Mouse (Mus musculus): ENCODE measurements at regions not wholly inside any gene's neighbourhood (a gene's known extent, or its start where the extent isn't known, plus 50 kb on each side); places are given as distances from the start of the nearest gene placed in this dataset.

DNA sequence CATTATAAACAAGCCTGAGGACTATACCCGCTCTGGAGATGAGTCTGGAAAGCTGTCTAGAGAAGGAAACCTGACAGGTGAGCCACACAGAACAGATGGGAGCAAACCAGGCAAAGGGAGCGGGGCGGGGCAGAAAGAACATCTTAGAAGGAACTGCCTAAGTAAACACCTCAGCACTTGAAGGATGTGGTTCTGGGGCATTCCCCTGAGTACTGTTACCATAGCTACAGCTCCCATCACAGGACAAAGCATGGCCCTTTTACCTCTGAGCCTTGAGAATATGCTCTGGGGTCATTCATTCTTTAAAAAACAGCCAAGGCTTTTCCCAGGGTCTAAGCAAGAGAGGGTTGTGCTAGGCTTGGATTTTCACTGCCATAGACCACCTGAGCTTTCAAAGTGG is 127.6 kb downstream of the Rpap3 start:
- in situ Hi-C loops (cut with MboI, MseI), result no loop called here

GRCm38 (mm10) chr15:97577196-97577595 is 128.4 kb downstream of the Rpap3 start:
- in situ Hi-C loops (cut with MboI, MseI), result no loop called here

GRCm38 (mm10) chr15:97572639-97573038 is 133.0 kb downstream of the Rpap3 start:
- in situ Hi-C loops (cut with MboI, MseI), result no loop called here

DNA sequence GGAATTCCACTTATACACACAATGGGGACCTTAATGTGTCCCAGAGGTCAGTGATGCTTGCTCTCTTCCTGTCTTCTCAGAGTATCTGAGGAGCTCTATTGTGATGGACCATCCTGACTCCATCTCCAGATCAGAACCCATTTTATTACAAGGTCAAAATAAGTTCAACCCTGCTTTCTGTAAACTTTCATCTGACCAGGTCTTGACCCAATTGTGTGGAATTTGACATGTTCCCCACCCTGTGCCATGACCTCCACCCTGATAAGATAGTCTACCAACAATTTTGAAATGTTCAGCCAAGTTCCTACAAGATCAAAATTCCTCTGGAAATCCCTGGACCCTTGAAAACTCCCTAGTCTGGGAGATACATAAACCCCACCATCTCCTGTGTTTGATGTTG is 133.7 kb downstream of the Rpap3 start:
- in situ Hi-C loops (cut with MboI, MseI), result no loop called here

- in situ Hi-C loops (cut with MboI, MseI), result no loop called here
These were observed 145.5 kb downstream of the Rpap3 start for GRCm38 (mm10) chr15:97560096-97560495.

GRCm38 (mm10) chr15:97558725-97559124 is 146.9 kb downstream of the Rpap3 start:
- in situ Hi-C loops (cut with MboI, MseI), result no loop called here

DNA sequence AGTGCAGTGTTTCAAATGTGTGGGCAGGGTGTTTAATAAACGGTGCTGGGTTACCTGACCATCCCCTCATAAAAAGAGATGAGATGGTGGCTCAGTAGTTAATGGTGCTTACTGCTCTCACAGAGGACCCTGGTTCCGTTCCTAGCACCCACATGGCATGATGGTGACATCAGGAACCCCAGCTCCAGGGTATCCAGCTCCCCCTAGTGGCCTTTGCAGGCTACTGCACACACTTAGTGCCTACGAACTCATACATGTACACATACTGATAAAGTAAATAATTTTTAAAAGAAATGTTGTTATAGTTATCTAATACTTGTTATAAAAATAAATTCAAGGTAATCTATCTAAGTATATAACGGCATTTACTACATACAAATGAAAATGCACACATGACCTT is 157.3 kb downstream of the Rpap3 start:
- in situ Hi-C loops (cut with MboI, MseI), result no loop called here

DNA sequence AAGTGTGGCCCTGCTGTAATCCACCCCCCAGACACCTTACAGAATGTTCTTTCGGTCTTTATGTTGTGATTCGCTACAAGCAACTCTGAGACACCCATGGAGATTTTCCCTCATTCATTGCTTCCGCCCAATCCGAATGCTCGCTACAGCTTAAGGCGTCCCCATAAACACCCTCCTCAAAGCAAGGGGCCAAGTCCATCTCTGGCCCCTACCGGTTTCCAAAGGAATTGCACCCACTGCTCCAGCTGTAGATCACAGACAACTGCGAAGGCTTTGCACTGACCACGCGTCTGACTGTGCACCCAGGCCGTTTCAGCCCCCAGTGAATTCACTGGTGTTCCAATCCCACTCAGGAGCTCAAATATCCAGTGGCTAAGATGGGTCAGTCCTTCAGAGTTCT is 160.6 kb downstream of the Rpap3 start:
- in situ Hi-C loops (cut with MboI, MseI), result no loop called here

DNA sequence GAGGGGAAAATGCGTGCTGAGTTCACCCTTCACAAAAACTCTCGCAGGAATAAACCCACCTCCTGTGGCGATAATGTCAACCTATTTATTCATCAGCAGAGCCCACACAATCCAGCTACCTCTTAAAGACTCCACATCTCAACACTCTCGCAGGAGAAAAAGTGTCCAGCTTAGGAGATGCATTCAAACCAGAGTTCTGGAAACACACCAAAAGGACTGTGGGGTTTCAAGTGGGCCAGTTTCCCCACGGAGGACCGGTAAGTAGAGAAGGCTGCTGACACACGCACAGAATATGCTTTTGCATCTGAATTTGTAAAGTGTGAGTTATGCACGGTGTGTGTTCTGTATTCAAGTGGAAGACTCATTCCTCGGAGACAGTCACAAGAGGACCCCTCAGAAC is 164.0 kb downstream of the Rpap3 start:
- in situ Hi-C loops (cut with MboI, MseI), result no loop called here

DNA sequence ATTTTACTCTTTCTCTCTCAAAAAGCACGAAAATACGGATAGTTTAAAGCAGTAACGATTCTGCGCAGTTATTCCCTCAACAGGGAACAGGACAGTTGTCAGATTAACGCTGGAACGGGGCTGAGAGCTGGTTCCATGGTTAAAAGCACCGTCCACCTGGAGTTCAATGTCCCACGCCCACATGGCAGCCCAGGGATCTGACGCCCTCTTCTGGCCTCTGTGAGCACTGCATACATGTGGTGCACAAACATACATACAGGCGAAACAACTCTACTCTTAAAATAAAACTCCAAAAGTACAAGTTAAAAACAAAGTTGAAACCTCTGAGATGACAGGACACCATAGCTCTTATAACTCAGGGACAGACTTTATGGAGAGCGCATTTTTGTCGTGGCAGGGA is 169.5 kb downstream of the Rpap3 start:
- in situ Hi-C loops (cut with MboI, MseI), result no loop called here

GRCm38 (mm10) chr15:97534878-97535277 is 170.7 kb downstream of the Rpap3 start:
- in situ Hi-C loops (cut with MboI, MseI), result no loop called here

GRCm38 (mm10) chr15:97533553-97534291 is 171.9 kb downstream of the Rpap3 start:
- in situ Hi-C loops (cut with MboI, MseI), result no loop called here

DNA sequence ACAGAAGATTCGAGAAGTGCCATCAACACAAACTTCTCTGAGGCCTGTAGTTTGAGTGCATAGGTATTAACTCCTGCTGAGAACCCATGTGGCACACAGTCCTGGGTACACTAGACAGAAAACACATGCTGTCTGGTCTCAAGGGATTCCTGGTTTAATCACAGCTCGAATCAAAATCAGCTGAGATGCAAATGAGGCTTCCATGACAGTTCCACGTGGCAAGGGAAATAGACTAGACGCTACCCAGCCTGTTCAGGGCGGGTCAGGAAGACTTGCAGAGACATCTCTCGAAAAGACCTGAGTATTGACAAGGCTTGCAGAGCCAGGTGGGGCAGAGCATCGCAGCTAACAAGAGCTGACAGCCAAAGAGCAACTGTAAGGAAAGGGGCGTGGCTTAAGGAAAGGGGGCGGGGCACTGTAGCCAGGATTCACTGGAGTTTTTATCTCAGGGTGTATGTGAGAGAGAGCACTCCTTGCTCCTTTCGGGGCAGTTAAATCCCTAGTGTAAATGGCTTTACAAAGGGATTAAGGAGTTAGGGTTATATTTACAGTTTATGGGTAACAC is 173.2 kb downstream of the Rpap3 start:
- in situ Hi-C loops (cut with MboI, MseI), result no loop called here

GRCm38 (mm10) chr15:97528291-97529050 is 177.2 kb downstream of the Rpap3 start:
- in situ Hi-C loops (cut with MboI, MseI), result no loop called here

DNA sequence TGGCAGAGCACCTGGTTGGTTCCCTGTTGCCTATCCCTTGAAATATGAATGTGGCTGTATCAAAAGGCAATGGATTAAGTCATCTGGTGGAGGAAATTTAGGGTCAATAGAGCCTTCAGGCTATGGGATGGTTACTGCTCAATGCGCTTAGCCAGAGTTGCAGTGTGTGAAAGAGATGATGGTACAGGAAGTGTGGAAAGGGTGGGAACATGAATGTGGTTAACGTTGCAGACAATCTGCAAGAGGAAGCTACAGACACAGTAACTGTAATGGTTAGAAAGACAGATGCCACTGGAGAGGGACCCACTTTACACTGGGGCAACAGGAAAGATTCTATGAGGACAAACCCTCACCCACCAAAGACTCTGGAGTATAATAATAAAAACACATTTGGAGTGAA is 185.2 kb downstream of the Rpap3 start:
- in situ Hi-C loops (cut with MboI, MseI), result no loop called here

DNA sequence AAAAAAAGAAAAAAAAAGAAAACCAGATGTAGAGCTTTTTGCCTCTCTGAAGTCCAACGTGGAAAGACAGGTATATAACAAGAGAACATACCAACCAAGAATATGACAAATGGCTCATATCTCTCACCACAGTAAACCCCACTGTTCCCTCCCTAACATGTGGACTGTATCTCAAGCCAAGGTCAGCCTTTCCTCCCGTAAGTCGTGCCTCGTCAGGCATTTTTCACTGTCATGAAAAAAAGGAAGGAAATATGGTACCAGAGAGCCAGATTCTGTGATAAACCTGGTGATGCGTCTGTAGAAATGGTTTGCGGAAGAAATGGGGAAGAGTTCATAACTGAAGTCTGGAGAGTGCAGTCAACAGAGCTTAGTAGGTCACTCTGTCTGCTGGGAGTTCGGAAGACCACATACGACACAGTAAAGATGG is 185.7 kb downstream of the Rpap3 start:
- in situ Hi-C loops (cut with MboI, MseI), result no loop called here

GRCm38 (mm10) chr15:97517926-97518325 is 187.7 kb downstream of the Rpap3 start:
- in situ Hi-C loops (cut with MboI, MseI), result no loop called here

DNA sequence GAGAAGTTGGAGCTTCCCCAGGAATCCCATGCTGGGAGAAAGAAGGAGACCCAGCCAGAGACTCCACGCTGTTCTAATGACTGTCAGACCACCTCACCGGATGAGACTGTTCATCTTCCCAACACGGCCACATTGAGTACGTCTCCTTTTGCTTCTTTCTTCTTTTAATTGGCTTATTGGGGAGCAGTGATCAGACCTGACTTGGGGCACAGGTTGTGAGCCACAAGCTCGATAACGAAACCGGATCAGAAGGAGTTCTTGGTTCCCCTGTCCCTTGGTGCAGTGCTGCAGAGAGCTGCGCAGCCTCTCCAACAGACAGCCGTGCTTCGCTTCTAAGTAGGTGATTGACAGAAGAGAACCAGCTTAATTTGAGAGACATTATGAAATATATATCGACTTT is 188.4 kb downstream of the Rpap3 start:
- in situ Hi-C loops (cut with MboI, MseI), result no loop called here

DNA sequence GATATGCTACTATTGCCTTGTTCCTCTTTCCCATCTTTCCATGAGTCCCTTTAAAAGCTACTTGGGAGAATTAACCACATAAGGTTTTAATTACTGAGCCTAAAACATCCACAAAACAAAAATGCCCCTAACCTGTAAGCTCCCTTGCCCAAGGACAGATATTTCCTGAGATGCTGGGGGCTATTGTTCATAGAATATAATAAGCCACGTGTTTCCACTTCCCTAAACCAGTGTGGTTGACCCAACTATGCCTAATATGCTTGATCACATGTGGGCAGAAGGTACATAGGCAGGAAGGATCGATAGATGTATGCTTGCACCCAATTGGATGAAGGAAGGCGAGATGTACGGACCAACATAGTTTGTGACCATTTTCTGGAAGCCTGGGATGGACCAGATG is 189.9 kb downstream of the Rpap3 start:
- in situ Hi-C loops (cut with MboI, MseI), result no loop called here

GRCm38 (mm10) chr15:97507656-97508306 is 197.8 kb downstream of the Rpap3 start:
- in situ Hi-C loops (cut with MboI, MseI), result no loop called here

DNA sequence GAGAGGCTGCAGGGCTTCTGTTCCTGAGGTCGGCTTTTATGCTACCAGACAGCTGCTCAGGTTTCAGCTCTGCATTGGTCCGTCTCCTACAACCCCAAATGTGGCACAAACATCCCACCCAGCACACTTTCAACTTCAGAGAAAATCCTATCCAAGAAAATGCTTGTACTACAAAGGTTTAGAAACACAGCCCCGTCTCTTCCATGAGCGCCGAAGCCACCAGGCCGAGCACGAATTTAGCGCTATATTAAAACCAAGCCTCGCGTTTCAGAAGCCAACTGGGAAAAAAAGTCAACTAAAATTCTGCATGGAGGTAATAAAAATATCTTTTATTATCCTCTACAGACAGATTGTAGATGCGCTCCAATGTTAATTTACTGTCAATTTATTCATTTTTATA is 198.4 kb downstream of the Rpap3 start:
- in situ Hi-C loops (cut with MboI, MseI), result no loop called here

DNA sequence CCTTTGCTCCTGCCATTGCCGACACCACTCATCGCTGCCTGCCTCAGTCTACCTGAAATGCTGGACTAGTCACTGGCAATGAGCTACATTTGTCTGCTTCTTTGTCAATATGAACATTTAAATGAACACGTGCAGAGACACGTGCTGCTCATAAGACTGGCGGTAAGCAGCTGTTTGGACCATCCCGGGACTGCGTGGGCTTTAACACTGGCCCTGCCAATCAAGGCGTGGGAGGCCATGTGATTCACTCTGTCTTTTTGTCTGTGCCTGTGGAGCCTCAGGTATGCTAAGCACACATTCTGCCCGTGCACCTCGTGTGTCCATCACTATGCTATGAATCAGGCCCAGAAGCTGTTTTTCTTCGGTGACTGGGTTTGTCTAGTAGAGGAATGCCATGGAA is 199.9 kb downstream of the Rpap3 start:
- in situ Hi-C loops (cut with MboI, MseI), result no loop called here
